Mouse (Mus musculus): ENCODE results near the gene Nbea.

The Nbea gene

GRCm38 (mm10) chr3:55593312-55593711 lies 590.2 kb downstream of the Nbea start:
- DNase-seq (ENCODE audit: low spot score in 2 of 2), result no peak

- no peak for DNase-seq (ENCODE audit: low spot score in 2 of 2)
These were observed 592.8 kb downstream of the Nbea start for GRCm38 (mm10) chr3:55590727-55591126.

GRCm38 (mm10) chr3:55590291-55590690 lies 593.2 kb downstream of the Nbea start:
- no peak for DNase-seq (ENCODE audit: low spot score in 2 of 2)

GRCm38 (mm10) chr3:55589402-55589944 lies 594.0 kb downstream of the Nbea start:
- DNase-seq (ENCODE audit: low spot score in 2 of 2), result no peak

- no peak for DNase-seq (ENCODE audit: low spot score in 2 of 2)
These were observed 595.2 kb downstream of the Nbea start for GRCm38 (mm10) chr3:55587972-55588946.

- no peak for DNase-seq (ENCODE audit: low spot score in 2 of 2)
These were observed 596.0 kb downstream of the Nbea start for GRCm38 (mm10) chr3:55587434-55587971.

Data from spleen, postnatal 14 days (tissue).